Mouse (Mus musculus): ENCODE measurements around the gene Arhgef1.

GRCm38 (mm10) chr7:24974893-24975595, 72.3 kb downstream of the Arhgef1 start:
- no peak for TF ChIP-seq POLR2A (IDR thresholded peaks at IDR 0.05; ENCODE audit: low read depth, low read length)
- no peak for TF ChIP-seq CTCF (IDR thresholded peaks at IDR 0.05; ENCODE audit: borderline replicate concordance, insufficient read depth, low read length)

All from embryonic fibroblast, embryonic 13.5 days (primary cell).